Mouse (Mus musculus): ENCODE results near the gene Erbb2. TPM values are rescaled to one million over a fixed set of nuclear protein-coding genes. Genes with fewer than 3 reads are reported as not detected.

Gene Erbb2
- total RNA-seq (2014; rRNA removed) (3.8 and 4.9 TPM in 2 replicates), polyA plus RNA-seq (2015; fragmentation: Nextera tagmentation; extraction: Ambion mirVana) (2.4 and 3.7 TPM in 2 replicates)

GRCm38 (mm10) chr11:98412273-98412796 is at the start of gene Erbb2:
TSS of gene Erbb2 (plus strand) at chr11:98412470.
- H3K36me3 ChIP-seq (ENCODE audit: insufficient read depth): no peaks in the 10 kb centered on the region

GRCm38 (mm10) chr11:98363817-98364216 is 48.5 kb upstream of the Erbb2 start:
- Histone ChIP-seq H3K4me3 (ENCODE audit: low read depth, low read length) (no peak overlapping the region), H3K9me3 (ENCODE audit: low read length) (no peaks in the 10 kb centered on the region), H3K4me1 (ENCODE audit: insufficient read depth) (peaks cover 12% of the 10 kb centered on the region; the same call in 1 of the 2 replicates), H3K4me2 (ENCODE audit: low read depth) (no peak overlapping the region), H3K9ac (no peak overlapping the region), H3K27me3 (ENCODE audit: insufficient read depth, low read length) (no peaks in the 10 kb centered on the region), H3K36me3 (ENCODE audit: insufficient read depth) (no peaks in the 10 kb centered on the region), H3K27ac (ENCODE audit: low read depth, low read length) (no peak overlapping the region)
- TF ChIP-seq CTCF (IDR thresholded peaks at IDR 0.05; ENCODE audit: low read depth): no peak
- 90% methylated on average over 5 of the region's 5 CpGs for WGBS
- no peak for ATAC-seq
- no peak for DNase-seq

More at GRCm38 (mm10) chr11:98412273-98412796, at the start of gene Erbb2:
- DNase-seq: peak; percentile 63
- peak within 1 kb of the TSS; percentile 98 for H3K4me2 ChIP-seq (ENCODE audit: low read depth)
- peak within 1 kb of the TSS; percentile 50; the same call in 1 of the 2 replicates for H3K27ac ChIP-seq (ENCODE audit: low read depth, low read length)
- under 1% methylated on average over 33 of the region's 49 CpGs for WGBS
- peaks cover 23% of the 10 kb centered on the region for H3K27me3 ChIP-seq (ENCODE audit: insufficient read depth, low read length)
- TF ChIP-seq CTCF (IDR thresholded peaks at IDR 0.05; ENCODE audit: low read depth): no peak
- no peaks in the 10 kb centered on the region for H3K4me1 ChIP-seq (ENCODE audit: insufficient read depth)
- ATAC-seq: peak; percentile 77
- H3K9ac ChIP-seq: peak within 1 kb of the TSS; percentile 51
- no peaks in the 10 kb centered on the region for H3K9me3 ChIP-seq (ENCODE audit: low read length)
- H3K4me3 ChIP-seq (ENCODE audit: low read depth, low read length): peak within 1 kb of the TSS; percentile 48

GRCm38 (mm10) chr11:98364410-98364809 is 47.9 kb upstream of the Erbb2 start:
- H3K9me3 ChIP-seq (ENCODE audit: low read length): no peaks in the 10 kb centered on the region
- no peak overlapping the region for H3K4me2 ChIP-seq (ENCODE audit: low read depth)
- TF ChIP-seq CTCF (IDR thresholded peaks at IDR 0.05; ENCODE audit: low read depth): no peak
- H3K27me3 ChIP-seq (ENCODE audit: insufficient read depth, low read length): no peaks in the 10 kb centered on the region
- H3K4me1 ChIP-seq (ENCODE audit: insufficient read depth): peaks cover 6% of the 10 kb centered on the region; the same call in 1 of the 2 replicates
- 88% methylated on average over 5 of the region's 5 CpGs for WGBS
- no peak overlapping the region for H3K4me3 ChIP-seq (ENCODE audit: low read depth, low read length)
- no peak for ATAC-seq
- no peak overlapping the region for H3K9ac ChIP-seq
- no peaks in the 10 kb centered on the region for H3K36me3 ChIP-seq (ENCODE audit: insufficient read depth)
- H3K27ac ChIP-seq (ENCODE audit: low read depth, low read length): no peak overlapping the region
- DNase-seq: no peak

- Histone ChIP-seq H3K9me3 (ENCODE audit: low read length) (no peaks in the 10 kb centered on the region), H3K27me3 (ENCODE audit: insufficient read depth, low read length) (no peaks in the 10 kb centered on the region), H3K27ac (ENCODE audit: low read depth, low read length) (no peak overlapping the region), H3K36me3 (ENCODE audit: insufficient read depth) (no peaks in the 10 kb centered on the region), H3K4me2 (ENCODE audit: low read depth) (no peak overlapping the region), H3K4me3 (ENCODE audit: low read depth, low read length) (no peak overlapping the region), H3K9ac (no peak overlapping the region), H3K4me1 (ENCODE audit: insufficient read depth) (peaks cover 5% of the 10 kb centered on the region; the same call in 1 of the 2 replicates)
- DNase-seq: no peak
- no peak for TF ChIP-seq CTCF (IDR thresholded peaks at IDR 0.05; ENCODE audit: low read depth)
- no peak for ATAC-seq
- WGBS: 83% methylated on average over 10 of the region's 10 CpGs
These were observed 46.0 kb upstream of the Erbb2 start for GRCm38 (mm10) chr11:98366290-98366689.

- Histone ChIP-seq H3K27me3 (ENCODE audit: insufficient read depth, low read length) (no peaks in the 10 kb centered on the region), H3K36me3 (ENCODE audit: insufficient read depth) (no peaks in the 10 kb centered on the region)
- no peak for TF ChIP-seq CTCF (IDR thresholded peaks at IDR 0.05; ENCODE audit: low read depth)
These were observed 45.0 kb upstream of the Erbb2 start for GRCm38 (mm10) chr11:98367171-98367862.

GRCm38 (mm10) chr11:98367863-98368186 is 44.4 kb upstream of the Erbb2 start:
- Histone ChIP-seq H3K4me1 (ENCODE audit: insufficient read depth) (peaks cover 13% of the 10 kb centered on the region), H3K36me3 (ENCODE audit: insufficient read depth) (no peaks in the 10 kb centered on the region), H3K9me3 (ENCODE audit: low read length) (no peaks in the 10 kb centered on the region), H3K27me3 (ENCODE audit: insufficient read depth, low read length) (no peaks in the 10 kb centered on the region), H3K9ac (no peak overlapping the region), H3K27ac (ENCODE audit: low read depth, low read length) (peak overlapping the region; percentile 42; the same call in 1 of the 2 replicates), H3K4me2 (ENCODE audit: low read depth) (no peak overlapping the region), H3K4me3 (ENCODE audit: low read depth, low read length) (no peak overlapping the region)
- TF ChIP-seq CTCF (IDR thresholded peaks at IDR 0.05; ENCODE audit: low read depth): no peak
- WGBS: 83% methylated on average over 7 of the region's 7 CpGs
- DNase-seq: no peak
- ATAC-seq: no peak

More at GRCm38 (mm10) chr11:98367171-98367862, 45.0 kb upstream of the Erbb2 start:
- peak overlapping the region; percentile 42; the same call in 1 of the 2 replicates for H3K27ac ChIP-seq (ENCODE audit: low read depth, low read length)
- no peak overlapping the region for H3K4me2 ChIP-seq (ENCODE audit: low read depth)
- no peak for DNase-seq
- no peak overlapping the region for H3K9ac ChIP-seq
- WGBS: 65% methylated on average over 10 of the region's 10 CpGs
- no peaks in the 10 kb centered on the region for H3K9me3 ChIP-seq (ENCODE audit: low read length)
- ATAC-seq: peak; percentile 26; the same call in 1 of the 2 replicates
- peaks cover 13% of the 10 kb centered on the region for H3K4me1 ChIP-seq (ENCODE audit: insufficient read depth)
- H3K4me3 ChIP-seq (ENCODE audit: low read depth, low read length): no peak overlapping the region

- WGBS: 60% methylated on average over 6 of the region's 6 CpGs
- ATAC-seq: peak; percentile 81
These were observed 42.9 kb upstream of the Erbb2 start for GRCm38 (mm10) chr11:98369337-98369736.

More at GRCm38 (mm10) chr11:98369337-98369736, 42.9 kb upstream of the Erbb2 start:
- Histone ChIP-seq H3K9ac (no peak overlapping the region), H3K36me3 (ENCODE audit: insufficient read depth) (no peaks in the 10 kb centered on the region), H3K4me3 (ENCODE audit: low read depth, low read length) (no peak overlapping the region), H3K4me2 (ENCODE audit: low read depth) (no peak overlapping the region), H3K27me3 (ENCODE audit: insufficient read depth, low read length) (no peaks in the 10 kb centered on the region), H3K9me3 (ENCODE audit: low read length) (no peaks in the 10 kb centered on the region), H3K27ac (ENCODE audit: low read depth, low read length) (peak overlapping the region; percentile 29), H3K4me1 (ENCODE audit: insufficient read depth) (peaks cover 13% of the 10 kb centered on the region)
- TF ChIP-seq CTCF (IDR thresholded peaks at IDR 0.05; ENCODE audit: low read depth): no peak
- peak; percentile 79 for DNase-seq
